Mouse (Mus musculus) forebrain, embryonic 12.5 days (tissue): Measurements from ENCODE around the gene Prss44. TPM values are rescaled to one million over a fixed set of nuclear protein-coding genes. Genes with fewer than 3 reads are reported as not detected.
"Not testable (repeated sequence)": the region's sequence is repeated elsewhere in the genome, so short reads cannot be mapped to it uniquely, and the experiment has no call there.

ENCODE experiments used
- ATAC-seq: fragments of 200-750 bp; cut with Nextera tagmentation; 2 replicates; pipeline ENCODE4 v1.8.0; 2017; ENCODE audit warnings: moderate TSS enrichment; ENCODE audit not compliant: low FRiP score
- H3K27ac ChIP-seq: fragments of 300-500 bp; sonication (generic); 2 replicates; pipeline ENCODE4 v1.5.1; 2016; ENCODE audit warnings: mild to moderate bottlenecking
- H3K27me3 ChIP-seq: fragments of 300-500 bp; sonication (generic); 2 replicates; pipeline ENCODE4 v1.6.1; 2016; ENCODE audit warnings: mild to moderate bottlenecking
- H3K36me3 ChIP-seq: fragments of 300-500 bp; sonication (generic); replicated peaks from 2 replicates; pipeline ENCODE4 v1.6.1; 2016; ENCODE audit warnings: mild to moderate bottlenecking
- H3K4me1 ChIP-seq: fragments of 300-500 bp; sonication (generic); 2 replicates; pipeline ENCODE4 v1.6.1; 2016
- H3K4me2 ChIP-seq: fragments of 300-500 bp; sonication (generic); 2 replicates; pipeline ENCODE4 v1.6.1; 2016; ENCODE audit warnings: mild to moderate bottlenecking, moderate library complexity
- H3K4me3 ChIP-seq: fragments of 300-500 bp; sonication (generic); replicated peaks from 2 replicates; pipeline ENCODE4 v1.5.1; 2016; ENCODE audit warnings: mild to moderate bottlenecking
- H3K9ac ChIP-seq: fragments of 300-500 bp; sonication (generic); 2 replicates; pipeline ENCODE4 v1.6.1; 2016; ENCODE audit warnings: mild to moderate bottlenecking
- H3K9me3 ChIP-seq: fragments of 300-500 bp; sonication (generic); 2 replicates; pipeline ENCODE4 v1.6.1; 2016
- WGBS: fragments of 180-500 bp; shearing (Covaris S2); methylation state at CpG from one replicate; pipeline ENCODE4 v1.1.7; 2016; 5-methylcytosine and 5-hydroxymethylcytosine counted together
- polyA plus RNA-seq: library from polyadenylated mRNA; unstranded; fragments of >200 nt; fragmentation: Nextera tagmentation; extraction: Ambion mirVana; gene quantifications from 2 replicates; pipeline ENCODE4 v1.2.1, GENCODE M21; 2016

The Prss44 gene
- polyA plus RNA-seq, 1 experiment from 2014 or later = not detected

DNA sequence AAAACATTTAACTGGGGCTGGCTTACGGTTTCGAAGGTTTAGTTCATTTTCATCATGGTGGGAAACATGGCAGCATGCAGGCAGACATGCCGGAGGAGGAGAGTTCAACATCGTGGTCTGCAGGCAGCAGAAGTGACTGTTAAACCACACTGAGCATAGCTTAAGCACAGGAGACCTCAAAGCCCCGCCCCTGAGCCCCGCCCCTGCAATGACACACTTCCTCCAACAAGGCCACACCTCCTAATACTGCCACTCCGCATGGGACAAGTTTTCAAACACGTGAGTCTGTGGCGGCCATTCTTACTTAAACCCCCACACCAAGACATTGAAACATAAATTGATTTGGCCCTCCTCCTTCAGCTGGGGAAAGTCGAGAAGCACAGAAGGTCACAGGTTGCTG is 16.8 kb upstream of the Prss44 start:
- Histone ChIP-seq H3K4me3 (no peak overlapping the region), H3K9me3 (no peaks in the 10 kb centered on the region), H3K9ac (no peak overlapping the region), H3K4me2 (no peak overlapping the region), H3K36me3 (no peaks in the 10 kb centered on the region), H3K27me3 (no peaks in the 10 kb centered on the region), H3K4me1 (no peaks in the 10 kb centered on the region), H3K27ac (no peak overlapping the region)
- no peak for ATAC-seq
- 88% methylated on average over 10 of the region's 10 CpGs for WGBS

DNA sequence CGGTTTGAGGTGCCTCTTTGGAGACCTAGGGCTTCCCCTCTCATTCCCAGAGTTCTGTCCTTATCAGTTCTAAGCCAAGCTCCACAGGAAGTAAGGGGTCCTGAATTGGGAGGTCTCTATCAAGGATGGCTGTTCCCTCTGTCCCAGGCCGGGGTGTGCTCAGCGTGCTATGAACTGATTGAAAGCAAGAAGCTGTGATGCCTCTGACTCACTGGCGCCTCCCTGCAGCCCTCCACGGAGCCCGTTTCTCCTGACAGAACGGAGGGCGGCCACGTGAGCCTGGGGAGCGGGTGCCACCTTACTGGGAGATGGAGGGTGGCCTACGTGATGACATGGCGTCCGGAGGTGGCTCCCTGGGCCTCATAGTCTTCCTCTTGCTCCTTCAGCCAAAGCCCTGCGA is 15.9 kb upstream of the Prss44 start, which contains the start of gene Prss42:
Gene Prss42, plus strand, starts transcription at position 301 of the 400 bp plus-strand sequence.
- no peak within 1 kb of the TSS for H3K27ac ChIP-seq
- 90% methylated on average over 14 of the region's 14 CpGs for WGBS
- no peaks in the 10 kb centered on the region for H3K4me1 ChIP-seq
- no peak within 1 kb of the TSS for H3K9ac ChIP-seq
- no peak for ATAC-seq
- no peaks in the 10 kb centered on the region for H3K9me3 ChIP-seq
- no peak within 1 kb of the TSS for H3K4me2 ChIP-seq
- H3K4me3 ChIP-seq = no peak within 1 kb of the TSS
- no peaks in the 10 kb centered on the region for H3K36me3 ChIP-seq
- H3K27me3 ChIP-seq = no peaks in the 10 kb centered on the region

- no peak overlapping the region for H3K27ac ChIP-seq
- no peak overlapping the region for H3K9ac ChIP-seq
- no peaks in the 10 kb centered on the region for H3K36me3 ChIP-seq
- H3K4me3 ChIP-seq = no peak overlapping the region
- no peaks in the 10 kb centered on the region for H3K27me3 ChIP-seq
- no peaks in the 10 kb centered on the region for H3K9me3 ChIP-seq
- H3K4me1 ChIP-seq = no peaks in the 10 kb centered on the region
- no peak for ATAC-seq
- WGBS = 91% methylated on average over 8 of the region's 8 CpGs
- no peak overlapping the region for H3K4me2 ChIP-seq
Measured at GRCm38 (mm10) chr9:110800834-110801479, 12.8 kb upstream of the Prss44 start.

DNA sequence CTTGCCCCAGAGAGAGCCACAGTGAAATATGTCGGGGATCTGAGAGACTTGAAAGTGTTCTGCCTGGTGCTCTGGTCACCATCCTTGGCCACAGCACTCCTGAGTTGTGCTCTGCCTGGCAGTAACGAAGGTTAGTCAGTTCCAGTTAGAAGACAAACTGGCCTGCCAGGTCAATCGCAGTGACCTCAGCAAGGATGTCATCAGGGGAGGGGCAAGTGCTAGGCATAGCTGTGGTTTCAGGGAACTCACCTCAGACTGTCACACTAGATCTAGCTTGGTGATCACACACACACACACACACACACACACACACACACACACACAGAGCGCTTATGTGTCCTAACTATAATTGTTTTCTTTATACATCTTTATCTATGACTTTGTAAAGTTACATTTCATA is 10.5 kb upstream of the Prss44 start:
- H3K36me3 ChIP-seq = no peaks in the 10 kb centered on the region
- H3K9ac ChIP-seq = no peak overlapping the region
- H3K27ac ChIP-seq = no peak overlapping the region
- 77% methylated on average over 4 of the region's 4 CpGs for WGBS
- ATAC-seq = no peak
- no peaks in the 10 kb centered on the region for H3K4me1 ChIP-seq
- no peaks in the 10 kb centered on the region for H3K9me3 ChIP-seq
- no peak overlapping the region for H3K4me2 ChIP-seq
- H3K4me3 ChIP-seq = no peak overlapping the region
- no peaks in the 10 kb centered on the region for H3K27me3 ChIP-seq

DNA sequence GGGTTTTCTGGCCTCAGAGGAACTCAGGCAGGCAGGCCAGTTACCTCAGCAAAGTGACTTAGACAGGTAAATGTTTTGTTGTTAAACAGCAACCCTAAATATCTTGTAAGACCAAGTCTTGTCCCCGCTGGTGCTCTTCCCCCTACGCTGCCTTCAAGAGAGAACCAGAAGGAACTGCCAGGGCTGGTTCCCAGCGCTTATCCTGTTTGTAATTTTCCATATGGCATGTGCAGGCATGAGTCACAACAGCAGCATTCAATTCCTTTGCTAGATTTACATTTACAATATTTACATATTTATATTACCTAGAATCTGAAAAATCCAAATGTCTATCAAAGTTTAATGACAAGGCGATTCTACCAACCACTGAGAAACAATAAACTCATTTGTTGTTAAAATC is 3.7 kb upstream of the Prss44 start:
- Histone ChIP-seq H3K4me2 (no peak overlapping the region), H3K9ac (no peak overlapping the region), H3K9me3 (no peaks in the 10 kb centered on the region), H3K4me3 (no peak overlapping the region), H3K36me3 (no peaks in the 10 kb centered on the region), H3K4me1 (no peaks in the 10 kb centered on the region), H3K27ac (no peak overlapping the region), H3K27me3 (no peaks in the 10 kb centered on the region)
- WGBS = 85% methylated on average over 4 of the region's 4 CpGs
- no peak for ATAC-seq

- H3K27me3 ChIP-seq, ATAC-seq, H3K4me3 ChIP-seq, H3K27ac ChIP-seq, H3K9ac ChIP-seq, H3K36me3 ChIP-seq, H3K4me1 ChIP-seq, H3K9me3 ChIP-seq, H3K4me2 ChIP-seq: not testable (repeated sequence)
Measured at GRCm38 (mm10) chr9:110820546-110820945, 6.8 kb downstream of the Prss44 start.

DNA sequence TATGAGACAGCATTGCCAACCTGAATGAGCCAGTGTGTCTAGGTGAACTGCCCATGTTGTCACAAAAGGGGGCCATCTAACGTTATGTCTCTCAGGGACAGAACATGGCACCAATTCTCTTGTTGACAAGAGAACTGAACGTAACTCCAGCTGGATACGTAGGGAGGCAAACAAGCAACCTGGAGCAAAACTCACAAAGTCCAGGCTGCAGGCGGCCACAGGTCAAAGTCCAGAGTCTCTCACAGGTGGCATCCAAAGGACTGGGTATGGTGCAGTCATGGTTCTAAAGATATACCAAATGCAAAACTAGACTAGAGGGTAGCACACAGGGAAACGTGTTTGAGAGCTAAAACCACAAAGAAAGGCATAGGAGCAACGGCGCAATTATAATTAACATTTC is 7.6 kb downstream of the Prss44 start:
- Histone ChIP-seq H3K27me3 (no peaks in the 10 kb centered on the region), H3K4me1 (no peaks in the 10 kb centered on the region), H3K4me3 (no peak overlapping the region), H3K36me3 (no peaks in the 10 kb centered on the region), H3K9ac (no peak overlapping the region), H3K4me2 (no peak overlapping the region), H3K9me3 (no peaks in the 10 kb centered on the region), H3K27ac (no peak overlapping the region)
- 84% methylated on average over 7 of the region's 7 CpGs for WGBS
- ATAC-seq = no peak

DNA sequence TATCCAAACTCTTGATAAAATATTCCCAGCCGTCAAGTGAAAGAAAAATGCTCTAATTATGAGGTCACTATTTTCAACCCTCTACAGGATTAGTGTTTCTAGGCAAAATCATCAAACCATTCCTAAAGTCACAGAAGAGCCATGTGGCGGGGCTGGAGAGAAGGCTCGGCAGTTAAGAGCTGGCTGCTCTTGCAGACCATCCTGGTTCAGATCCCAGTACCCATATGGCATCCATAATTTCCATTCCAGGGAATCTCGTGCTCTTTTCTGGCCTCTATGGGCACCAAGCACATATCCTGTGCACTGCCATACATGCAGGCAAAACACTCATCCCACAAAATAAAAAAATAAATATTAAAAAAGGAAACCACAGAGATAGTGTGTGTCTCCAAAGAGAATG is 11.6 kb downstream of the Prss44 start:
- no peaks in the 10 kb centered on the region for H3K36me3 ChIP-seq
- no peak overlapping the region for H3K4me2 ChIP-seq
- no peak overlapping the region for H3K9ac ChIP-seq
- 80% methylated on average over 4 of the region's 4 CpGs for WGBS
- H3K27ac ChIP-seq = no peak overlapping the region
- no peak overlapping the region for H3K4me3 ChIP-seq
- no peaks in the 10 kb centered on the region for H3K9me3 ChIP-seq
- H3K4me1 ChIP-seq = no peaks in the 10 kb centered on the region
- H3K27me3 ChIP-seq = no peaks in the 10 kb centered on the region
- ATAC-seq = no peak

DNA sequence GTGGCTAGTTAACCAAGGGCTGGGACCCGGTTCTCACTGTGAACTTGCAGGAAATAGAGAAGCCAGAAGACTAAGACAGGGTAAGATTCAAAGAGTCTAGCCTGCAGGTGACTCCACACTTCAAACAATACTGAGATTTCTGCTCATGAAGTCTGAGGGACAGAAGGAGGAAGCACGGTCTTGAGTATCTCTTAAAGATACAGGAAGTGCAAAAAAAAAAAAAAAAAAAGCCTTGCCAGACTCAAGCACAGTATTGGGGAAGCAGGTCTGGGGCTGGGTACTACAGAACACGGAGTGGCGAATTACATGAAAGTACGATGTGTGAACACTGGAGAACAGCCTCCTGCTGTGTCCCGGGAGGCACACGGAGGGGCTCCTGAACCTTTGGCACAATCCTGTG is 12.0 kb downstream of the Prss44 start:
- H3K4me2 ChIP-seq = no peak overlapping the region
- H3K9ac ChIP-seq = no peak overlapping the region
- no peak overlapping the region for H3K4me3 ChIP-seq
- no peak for ATAC-seq
- no peaks in the 10 kb centered on the region for H3K9me3 ChIP-seq
- 77% methylated on average over 7 of the region's 7 CpGs for WGBS
- H3K27ac ChIP-seq = no peak overlapping the region
- no peaks in the 10 kb centered on the region for H3K36me3 ChIP-seq
- no peaks in the 10 kb centered on the region for H3K4me1 ChIP-seq
- no peaks in the 10 kb centered on the region for H3K27me3 ChIP-seq

DNA sequence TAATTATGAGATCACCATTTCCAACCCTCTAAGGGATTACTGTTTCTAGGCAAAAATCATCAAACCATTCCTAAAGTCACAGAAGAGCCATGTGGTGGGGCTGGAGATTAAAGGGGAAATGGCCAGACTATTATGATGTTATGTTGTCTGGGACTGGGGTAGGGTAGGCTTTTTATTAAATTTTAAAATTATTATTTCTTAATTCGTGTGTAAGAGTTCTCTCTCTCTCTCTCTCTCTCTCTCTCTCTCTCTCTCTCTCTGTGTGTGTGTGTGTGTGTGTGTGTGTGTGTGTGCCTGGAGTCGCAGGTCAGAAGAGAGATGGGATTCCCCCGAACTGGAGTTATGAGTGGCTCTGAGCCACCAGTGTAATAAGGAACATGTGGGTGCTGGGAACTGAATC is 12.6 kb downstream of the Prss44 start, which contains the start of gene Prss43:
Gene Prss43, plus strand, starts transcription at position 301 of the 400 bp plus-strand sequence.
- Histone ChIP-seq H3K9ac (no peak within 1 kb of the TSS), H3K36me3 (no peaks in the 10 kb centered on the region), H3K4me1 (no peaks in the 10 kb centered on the region), H3K27me3 (no peaks in the 10 kb centered on the region), H3K27ac (no peak within 1 kb of the TSS), H3K9me3 (no peaks in the 10 kb centered on the region), H3K4me2 (no peak within 1 kb of the TSS), H3K4me3 (no peak within 1 kb of the TSS)
- no peak for ATAC-seq
- WGBS = 88% methylated on average over 3 of the region's 3 CpGs

DNA sequence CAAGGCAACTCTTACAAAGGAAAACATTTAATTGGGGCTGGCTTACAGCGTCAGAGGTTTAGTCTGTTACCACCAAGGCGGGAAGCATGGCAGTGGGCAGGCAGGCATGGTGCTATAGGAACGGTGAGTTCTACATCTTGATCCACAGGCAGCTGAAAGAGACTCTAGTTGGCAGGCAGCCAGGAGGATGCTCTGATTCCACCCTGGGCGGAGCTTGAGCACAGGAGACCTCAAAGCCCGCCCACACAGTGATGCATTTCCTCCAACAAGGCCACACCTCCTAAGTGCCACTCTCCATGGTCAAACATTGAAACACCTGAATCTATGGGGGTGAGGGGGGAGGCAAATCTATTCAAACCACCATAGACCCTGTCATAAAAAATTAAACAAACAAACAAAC is 19.2 kb downstream of the Prss44 start:
- H3K9me3 ChIP-seq = no peaks in the 10 kb centered on the region
- H3K9ac ChIP-seq = no peak overlapping the region
- 80% methylated on average over 5 of the region's 5 CpGs for WGBS
- no peak overlapping the region for H3K4me3 ChIP-seq
- H3K4me2 ChIP-seq = no peak overlapping the region
- H3K4me1 ChIP-seq = peaks cover 5% of the 10 kb centered on the region
- no peaks in the 10 kb centered on the region for H3K27me3 ChIP-seq
- no peaks in the 10 kb centered on the region for H3K36me3 ChIP-seq
- ATAC-seq = no peak
- no peak overlapping the region for H3K27ac ChIP-seq

DNA sequence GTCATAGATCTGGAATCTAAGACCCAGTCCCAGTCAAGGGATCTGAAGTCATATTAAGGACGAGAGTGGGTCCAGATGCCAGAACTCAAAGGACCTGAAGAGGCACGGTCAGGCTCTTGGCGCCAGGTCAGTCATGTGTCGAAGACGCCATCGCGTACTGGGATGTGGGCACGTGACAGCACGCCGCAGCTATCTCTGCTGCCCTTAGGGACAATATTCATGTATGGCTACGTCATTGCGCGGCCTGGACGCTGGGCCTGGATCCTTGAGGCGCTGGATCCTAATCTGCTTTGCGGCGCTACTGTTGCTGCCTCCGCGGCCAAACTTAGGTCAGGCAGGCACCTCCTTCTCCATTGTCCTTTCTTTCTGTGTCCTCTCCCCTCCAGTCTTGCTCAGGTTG is 20.6 kb downstream of the Prss44 start, which contains the start of gene Prss45:
Gene Prss45, plus strand, starts transcription at position 178 of the 400 bp plus-strand sequence.
- no peak for ATAC-seq
- Histone ChIP-seq H3K4me1 (peaks cover 5% of the 10 kb centered on the region), H3K27ac (no peak within 1 kb of the TSS), H3K4me3 (no peak within 1 kb of the TSS), H3K4me2 (0 out of 2 replicates have a peak within 1 kb of the TSS, but pooled peaks have one; percentile 15), H3K9me3 (no peaks in the 10 kb centered on the region), H3K9ac (no peak within 1 kb of the TSS), H3K36me3 (no peaks in the 10 kb centered on the region), H3K27me3 (no peaks in the 10 kb centered on the region)
- 73% methylated on average over 19 of the region's 19 CpGs for WGBS

DNA sequence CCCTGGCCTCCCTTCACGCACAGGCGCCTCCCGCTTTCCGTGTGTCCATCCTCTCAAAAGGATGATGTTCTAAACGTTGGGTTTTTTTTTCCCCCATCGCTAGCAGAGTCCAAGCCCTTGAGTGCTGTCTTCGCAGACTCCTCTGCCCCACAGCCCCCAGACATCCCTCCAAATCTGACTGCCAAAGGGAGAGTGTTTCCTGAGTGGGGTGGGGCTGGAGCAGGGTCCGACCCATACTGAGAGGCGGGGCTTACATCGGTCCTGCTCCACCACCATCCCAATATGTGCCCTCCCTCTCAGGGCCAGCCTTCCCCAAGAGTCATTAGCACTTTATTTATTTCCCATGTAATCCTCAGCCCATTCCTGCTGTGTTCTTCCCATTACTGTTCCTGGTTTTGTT is 21.2 kb downstream of the Prss44 start:
- Histone ChIP-seq H3K4me1 (peaks cover 5% of the 10 kb centered on the region), H3K27ac (no peak overlapping the region), H3K4me3 (no peak overlapping the region), H3K4me2 (0 out of 2 replicates have a peak overlapping the region, but pooled peaks have one; percentile 15), H3K27me3 (no peaks in the 10 kb centered on the region), H3K9ac (no peak overlapping the region), H3K36me3 (no peaks in the 10 kb centered on the region), H3K9me3 (no peaks in the 10 kb centered on the region)
- no peak for ATAC-seq
- WGBS = 33% methylated on average over 10 of the region's 10 CpGs
